Comparison of ENCODE assay signal across 10 mouse cellular contexts in genomic region chr3:141491951-141492310, GRCm38 (mm10). TPM values are rescaled to one million over a fixed set of nuclear protein-coding genes. Genes with fewer than 3 reads are reported as not detected.
A peak's percentile ranks its signal among the peaks of the same experiment; 100 is the strongest.
DNase-seq lines count a peak whose midpoint lies in the region; ATAC-seq and TF ChIP-seq lines count a peak whose summit lies in the region.
"Had no signal": no experiment of that assay in that cellular context is flagged by ENCODE, and none has a peak within 500 bp of the region (broad histone marks: within the 10 kb centered on the region; RNA-seq: fewer than 3 reads in every experiment).

No protein-coding gene starts in this region.

- H3K4me3 ChIP-seq in hindbrain, postnatal 0 days (ENCODE audit: low read length): no peak overlapping the region
- H3K4me3 ChIP-seq in hindbrain, embryonic 12.5 days: no peak overlapping the region
- H3K4me3 ChIP-seq in heart, postnatal 0 days (ENCODE audit: low read depth, low read length): no peak overlapping the region
- no peak overlapping the region for H3K4me3 ChIP-seq in limb, embryonic 13.5 days
- H3K4me3 ChIP-seq in thymus, adult 2 months (ENCODE audit: control insufficient read depth, insufficient read depth, low read length): no peak overlapping the region

- H3K9me3 ChIP-seq in hindbrain, postnatal 0 days (ENCODE audit: low read length): no peaks in the 10 kb centered on the region
- H3K9me3 ChIP-seq in hindbrain, embryonic 12.5 days (replicated peaks): no peaks in the 10 kb centered on the region
- no peaks in the 10 kb centered on the region for H3K9me3 ChIP-seq in heart, postnatal 0 days (replicated peaks; ENCODE audit: control insufficient read depth, low read length)
- no peaks in the 10 kb centered on the region for H3K9me3 ChIP-seq in limb, embryonic 13.5 days

- TF ChIP-seq CTCF in hindbrain, postnatal 0 days (IDR thresholded peaks at IDR 0.05; ENCODE audit: low read depth): no peak
- TF ChIP-seq CTCF in heart, postnatal 0 days (IDR thresholded peaks at IDR 0.05; ENCODE audit: low read depth): no peak
- no peak for TF ChIP-seq CTCF in thymus, adult 2 months (IDR thresholded peaks at IDR 0.05; ENCODE audit: borderline replicate concordance, control insufficient read depth, extremely low read depth, insufficient read depth, low read length, poor library complexity)

- ATAC-seq in hindbrain, postnatal 0 days: no peak
- no peak for ATAC-seq in hindbrain, embryonic 12.5 days (ENCODE audit: low FRiP score)
- peak; percentile 76 for ATAC-seq in common myeloid progenitor, adult 5-6 weeks (replicated peaks; ENCODE audit: low read depth, poor library complexity, severe bottlenecking)
- no peak for ATAC-seq in heart, postnatal 0 days (ENCODE audit: insufficient read depth, low read depth)
- no peak; the same call in 1 of the 2 replicates for ATAC-seq in limb, embryonic 13.5 days (ENCODE audit: low FRiP score, low read depth)

- H3K9ac ChIP-seq in hindbrain, postnatal 0 days (replicated peaks; ENCODE audit: low read length): no peak overlapping the region
- H3K9ac ChIP-seq in hindbrain, embryonic 12.5 days: no peak overlapping the region
- no peak overlapping the region for H3K9ac ChIP-seq in heart, postnatal 0 days (replicated peaks; ENCODE audit: low read depth, low read length)
- H3K9ac ChIP-seq in limb, embryonic 13.5 days: no peak overlapping the region

- no peaks in the 10 kb centered on the region for H3K27me3 ChIP-seq in hindbrain, postnatal 0 days (ENCODE audit: insufficient read depth, low read length)
- no peaks in the 10 kb centered on the region for H3K27me3 ChIP-seq in hindbrain, embryonic 12.5 days
- H3K27me3 ChIP-seq in heart, postnatal 0 days (ENCODE audit: control insufficient read depth, insufficient read depth, low read length): no peaks in the 10 kb centered on the region
- no peaks in the 10 kb centered on the region for H3K27me3 ChIP-seq in limb, embryonic 13.5 days
- H3K27me3 ChIP-seq in thymus, adult 2 months (ENCODE audit: control insufficient read depth, insufficient read depth, low read length): no peaks in the 10 kb centered on the region

- no peak for DNase-seq in hindbrain, postnatal 0 days (ENCODE audit: low spot score)
- no peak for DNase-seq in heart, postnatal 0 days (ENCODE audit: low spot score)
- DNase-seq in thymus, postnatal 4 days: no peak
- DNase-seq in thymus, adult 2 months: no peak
- no peak for DNase-seq in spleen, postnatal 4 days (ENCODE audit: low spot score in 2 of 2)
- DNase-seq: gastrocnemius, postnatal 36 days; layer of hippocampus, adult 9-11 months had no signal

- no peak for TF ChIP-seq POLR2A in thymus, adult 2 months (IDR thresholded peaks at IDR 0.05; ENCODE audit: control insufficient read depth, extremely low read depth, insufficient read depth, low read length, poor library complexity)

- no peaks in the 10 kb centered on the region; the same call in 1 of the 2 replicates for H3K4me1 ChIP-seq in hindbrain, postnatal 0 days (ENCODE audit: insufficient read depth, low read length)
- H3K4me1 ChIP-seq in hindbrain, embryonic 12.5 days: peaks cover 10% of the 10 kb centered on the region
- H3K4me1 ChIP-seq in heart, postnatal 0 days (ENCODE audit: control insufficient read depth, insufficient read depth): no peaks in the 10 kb centered on the region
- H3K4me1 ChIP-seq in limb, embryonic 13.5 days: peaks cover 25% of the 10 kb centered on the region
- H3K4me1 ChIP-seq in thymus, adult 2 months (replicated peaks; ENCODE audit: control insufficient read depth, insufficient read depth, low read length): no peaks in the 10 kb centered on the region

- 0 out of 2 replicates have a peak overlapping the region, but pooled peaks have one; percentile 20 for H3K27ac ChIP-seq in hindbrain, postnatal 0 days
- no peak overlapping the region for H3K27ac ChIP-seq in hindbrain, embryonic 12.5 days
- no peak overlapping the region for H3K27ac ChIP-seq in heart, postnatal 0 days (ENCODE audit: low read depth)
- H3K27ac ChIP-seq in limb, embryonic 13.5 days: peak overlapping the region; percentile 71
- H3K27ac ChIP-seq in thymus, adult 2 months (ENCODE audit: control insufficient read depth, insufficient read depth, low read length): no peak overlapping the region

- H3K36me3 ChIP-seq in hindbrain, postnatal 0 days (ENCODE audit: insufficient read depth, low read length): no peaks in the 10 kb centered on the region
- no peaks in the 10 kb centered on the region for H3K36me3 ChIP-seq in hindbrain, embryonic 12.5 days
- no peaks in the 10 kb centered on the region for H3K36me3 ChIP-seq in heart, postnatal 0 days (replicated peaks; ENCODE audit: control insufficient read depth, insufficient read depth, low read length)
- no peaks in the 10 kb centered on the region for H3K36me3 ChIP-seq in limb, embryonic 13.5 days
- H3K36me3 ChIP-seq in thymus, adult 2 months (ENCODE audit: control insufficient read depth, insufficient read depth, low read length): no peaks in the 10 kb centered on the region

- 0 out of 2 replicates have a peak overlapping the region, but pooled peaks have one; percentile 13 for H3K4me2 ChIP-seq in hindbrain, postnatal 0 days (ENCODE audit: low read depth, low read length)
- H3K4me2 ChIP-seq in hindbrain, embryonic 12.5 days (replicated peaks): no peak overlapping the region
- 0 out of 2 replicates have a peak overlapping the region, but pooled peaks have one; percentile 40 for H3K4me2 ChIP-seq in heart, postnatal 0 days (ENCODE audit: low read depth, low read length)
- peak overlapping the region; percentile 47 for H3K4me2 ChIP-seq in limb, embryonic 13.5 days (replicated peaks)

- 12% methylated on average over 2 of the region's 2 CpGs for WGBS in hindbrain, postnatal 0 days
- WGBS in hindbrain, embryonic 12.5 days: 50% methylated on average over 2 of the region's 2 CpGs
- WGBS in heart, postnatal 0 days: 15% methylated on average over 2 of the region's 2 CpGs
- WGBS in limb, embryonic 13.5 days: 12% methylated on average over 2 of the region's 2 CpGs
- 58% methylated on average over 2 of the region's 2 CpGs for WGBS in thymus, adult 2 months

- no peak for TF ChIP-seq EP300 in heart, postnatal 0 days (IDR thresholded peaks at IDR 0.05; ENCODE audit: low read depth)

RNA-seq across cellular contexts. Expression of gene Unc5c, which starts 26.9 kb away (rescaled TPM):
- 92.4 and 106 TPM in 2 replicates for total RNA-seq in hindbrain, postnatal 0 days (2014; rRNA removed)
- polyA plus RNA-seq in hindbrain, postnatal 0 days (2015; fragmentation: Nextera tagmentation; extraction: Ambion mirVana): 29.2 and 29.4 TPM in 2 replicates
- polyA plus RNA-seq in hindbrain, embryonic 12.5 days (2016; fragmentation: Nextera tagmentation; extraction: Ambion mirVana): 21.5 and 21.7 TPM in 2 replicates
- total RNA-seq in common myeloid progenitor, adult 5-6 weeks (2017): not detected in 2 replicates
- total RNA-seq in heart, postnatal 0 days (2014; rRNA removed; ENCODE audit: low replicate concordance): 1.9 and 2.4 TPM in 2 replicates
- polyA plus RNA-seq in heart, postnatal 0 days (2015; fragmentation: Nextera tagmentation; extraction: Ambion mirVana): 0.29 and 0.56 TPM in 2 replicates
- 31.5 and 31.6 TPM in 2 replicates for polyA plus RNA-seq in limb, embryonic 13.5 days (2015; fragmentation: Nextera tagmentation; extraction: Ambion mirVana)
- polyA plus RNA-seq in thymus, adult 2 months (2012; rRNA removed): 0.41 and 0.57 TPM in 2 replicates
- total RNA-seq: gastrocnemius, postnatal 36 days had no signal

Comparison
In these comparisons a context has a peak if more than half of its experiments do, and no peak if none do; other contexts are left out.
1. H3K27ac ChIP-seq: peak in hindbrain, postnatal 0 days (single experiment) and limb, embryonic 13.5 days (single experiment); none in hindbrain, embryonic 12.5 days (single experiment), heart, postnatal 0 days (single experiment) and thymus, adult 2 months (single experiment).
2. RNA of gene Unc5c, which starts 26.9 kb away (polyA plus RNA-seq): 31.5 to 31.6 TPM in limb, embryonic 13.5 days, 29.2 to 29.4 TPM in hindbrain, postnatal 0 days and 21.5 to 21.7 TPM in hindbrain, embryonic 12.5 days; 0.41 to 0.57 TPM in thymus, adult 2 months and 0.29 to 0.56 TPM in heart, postnatal 0 days; every median in the first group is over 10 times any median in the second.